Mouse (Mus musculus): Measurements from ENCODE around the gene Rbms3.

DNA sequence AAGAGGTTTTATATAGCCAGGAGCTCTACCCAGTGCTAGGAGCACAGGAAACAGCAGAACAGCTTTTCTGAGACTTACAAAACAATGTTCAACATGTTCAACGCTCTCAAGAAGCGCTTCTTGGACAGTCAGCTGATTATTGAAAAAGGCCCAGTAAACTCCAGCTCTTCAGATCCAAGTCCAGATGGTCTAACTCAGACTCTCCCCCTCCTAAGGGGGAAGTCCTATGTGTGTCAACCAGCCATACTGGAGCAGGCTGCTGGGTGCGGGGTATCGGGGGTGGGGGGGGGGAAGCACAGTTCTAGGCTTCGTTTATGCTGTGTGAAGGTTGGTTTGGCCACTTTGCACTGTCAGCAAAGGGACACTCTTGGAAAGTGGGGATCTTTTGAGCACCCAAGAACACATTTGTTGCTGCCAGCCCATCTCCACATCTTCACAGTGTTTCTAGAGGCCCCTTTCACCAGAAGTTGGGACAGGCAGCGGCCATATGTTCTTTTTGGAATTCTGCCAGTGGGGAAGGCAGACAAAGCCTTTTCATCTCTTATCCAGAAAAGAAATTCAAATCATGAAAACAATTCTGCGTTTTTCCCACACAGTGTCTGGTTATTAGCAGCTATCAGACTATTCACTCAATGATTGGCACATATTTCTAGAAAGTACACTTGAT lies 485.5 kb downstream of the Rbms3 start:
- TF ChIP-seq CTCF (IDR thresholded peaks at IDR 0.05), result no peak
- no peak for TF ChIP-seq POLR2A (IDR thresholded peaks at IDR 0.05; ENCODE audit: insufficient read depth, low read depth, low read length)
